Mouse (Mus musculus): ENCODE results near the gene Ly6g5b.

- TF ChIP-seq EP300 (IDR thresholded peaks at IDR 0.05; ENCODE audit: low read depth) (no peak), CTCF (IDR thresholded peaks at IDR 0.05; ENCODE audit: low read depth) (no peak)
These were observed 11.0 kb upstream of the Ly6g5b start, which contains the start of gene D17H6S53E for GRCm38 (mm10) chr17:35126206-35126611.

Data from liver, postnatal 0 days (tissue).